Mouse (Mus musculus): ENCODE data around the gene Rtp3. TPM values are rescaled to one million over a fixed set of nuclear protein-coding genes. Genes with fewer than 3 reads are reported as not detected.

Gene Rtp3
- total and polyA plus RNA-seq, 2 experiments from 2014 or later, result not detected

DNA sequence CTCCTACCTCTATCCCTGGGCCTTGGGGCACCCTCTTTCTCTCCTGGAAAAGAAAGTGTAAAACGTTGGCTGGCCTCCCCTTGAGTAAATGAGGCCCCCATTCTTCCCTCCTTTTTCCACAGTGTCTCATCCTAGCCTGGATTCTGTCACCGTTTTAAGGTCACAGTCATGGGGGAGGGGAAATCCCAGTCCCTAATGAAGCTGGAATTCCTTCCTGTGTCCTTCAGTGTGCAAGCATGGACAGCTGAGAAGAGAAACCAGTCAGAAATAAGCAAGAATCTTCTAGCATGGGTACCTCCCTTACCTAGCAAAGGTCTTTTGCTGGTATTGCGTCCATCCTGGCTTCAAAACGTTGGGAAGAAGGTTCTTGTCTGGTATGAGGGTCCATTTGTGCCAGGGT, 1.2 kb downstream of the Rtp3 start:
- no peaks in the 10 kb centered on the region for H3K36me3 ChIP-seq (ENCODE audit: insufficient read depth, low read length)
- H3K9me3 ChIP-seq (ENCODE audit: low read length), result no peaks in the 10 kb centered on the region
- no peak overlapping the region for H3K4me3 ChIP-seq (ENCODE audit: low read depth, low read length)
- H3K4me2 ChIP-seq (ENCODE audit: low read depth, low read length, poor library complexity, severe bottlenecking), result no peak overlapping the region
- H3K27ac ChIP-seq (ENCODE audit: low read depth, low read length), result no peak overlapping the region
- no peak for TF ChIP-seq CTCF (IDR thresholded peaks at IDR 0.05)
- H3K4me1 ChIP-seq (ENCODE audit: insufficient read depth, low read length), result no peaks in the 10 kb centered on the region
- no peaks in the 10 kb centered on the region for H3K27me3 ChIP-seq (ENCODE audit: insufficient read depth, low read length)
- no peak for DNase-seq (ENCODE audit: low spot score)
- no peak for ATAC-seq (ENCODE audit: low FRiP score)
- H3K9ac ChIP-seq (replicated peaks; ENCODE audit: low read length, poor library complexity, severe bottlenecking), result no peak overlapping the region
- WGBS, result 74% methylated on average over 4 of the region's 4 CpGs

DNA sequence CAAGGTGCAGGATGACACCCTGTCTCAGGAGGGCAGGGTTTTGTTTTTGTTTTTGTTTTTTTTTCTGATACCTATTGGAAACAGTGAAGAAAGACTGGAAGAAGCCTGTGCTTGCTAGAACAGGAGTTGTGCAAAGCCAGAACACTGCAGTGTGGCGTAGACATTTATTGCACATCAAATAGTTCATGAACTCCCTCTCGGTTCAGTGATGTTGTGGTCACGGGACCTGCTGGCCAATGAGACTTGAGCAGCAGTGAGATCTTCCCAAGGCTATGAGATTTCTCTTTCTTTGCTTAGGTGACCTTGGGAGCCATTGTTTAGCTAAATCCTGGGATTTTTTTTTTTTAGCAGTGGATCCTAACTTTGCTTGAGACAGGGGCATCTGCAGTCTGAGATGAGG, 2.3 kb downstream of the Rtp3 start:
- no peaks in the 10 kb centered on the region for H3K9me3 ChIP-seq (ENCODE audit: low read length)
- no peak overlapping the region for H3K4me3 ChIP-seq (ENCODE audit: low read depth, low read length)
- ATAC-seq (ENCODE audit: low FRiP score) (no peak), DNase-seq (ENCODE audit: low spot score) (no peak)
- H3K36me3 ChIP-seq (ENCODE audit: insufficient read depth, low read length), result no peaks in the 10 kb centered on the region
- TF ChIP-seq CTCF (IDR thresholded peaks at IDR 0.05), result no peak
- no peak overlapping the region for H3K4me2 ChIP-seq (ENCODE audit: low read depth, low read length, poor library complexity, severe bottlenecking)
- H3K4me1 ChIP-seq (ENCODE audit: insufficient read depth, low read length), result no peaks in the 10 kb centered on the region
- H3K9ac ChIP-seq (replicated peaks; ENCODE audit: low read length, poor library complexity, severe bottlenecking), result no peak overlapping the region
- no peaks in the 10 kb centered on the region for H3K27me3 ChIP-seq (ENCODE audit: insufficient read depth, low read length)
- WGBS, result 78% methylated on average over 3 of the region's 3 CpGs
- no peak overlapping the region for H3K27ac ChIP-seq (ENCODE audit: low read depth, low read length)

DNA sequence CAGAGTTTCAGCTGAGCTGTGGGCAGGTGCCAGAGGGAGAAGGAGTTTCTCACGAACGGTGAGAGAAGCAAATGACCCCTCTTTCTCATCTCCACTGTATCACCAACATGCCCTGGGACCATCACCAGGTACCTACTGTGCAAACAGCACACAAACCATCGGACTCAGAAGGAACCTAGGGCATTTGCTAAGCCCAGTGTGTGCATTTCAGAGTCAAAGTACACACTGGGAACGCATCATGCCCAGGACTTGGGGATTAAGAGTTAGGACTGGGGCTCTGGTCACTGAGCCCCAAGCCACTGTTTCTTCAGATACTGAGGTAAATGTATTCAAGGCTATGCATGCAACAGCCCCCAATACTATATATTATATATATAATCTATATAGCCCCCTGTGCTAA, 3.1 kb downstream of the Rtp3 start:
- Histone ChIP-seq H3K4me2 (ENCODE audit: low read depth, low read length, poor library complexity, severe bottlenecking) (no peak overlapping the region), H3K9ac (replicated peaks; ENCODE audit: low read length, poor library complexity, severe bottlenecking) (no peak overlapping the region), H3K9me3 (ENCODE audit: low read length) (no peaks in the 10 kb centered on the region), H3K4me1 (ENCODE audit: insufficient read depth, low read length) (no peaks in the 10 kb centered on the region), H3K27me3 (ENCODE audit: insufficient read depth, low read length) (no peaks in the 10 kb centered on the region), H3K27ac (ENCODE audit: low read depth, low read length) (no peak overlapping the region), H3K4me3 (ENCODE audit: low read depth, low read length) (no peak overlapping the region), H3K36me3 (ENCODE audit: insufficient read depth, low read length) (no peaks in the 10 kb centered on the region)
- 77% methylated on average over 4 of the region's 4 CpGs for WGBS
- DNase-seq (ENCODE audit: low spot score) (no peak), ATAC-seq (ENCODE audit: low FRiP score) (no peak)
- TF ChIP-seq CTCF (IDR thresholded peaks at IDR 0.05), result no peak

DNA sequence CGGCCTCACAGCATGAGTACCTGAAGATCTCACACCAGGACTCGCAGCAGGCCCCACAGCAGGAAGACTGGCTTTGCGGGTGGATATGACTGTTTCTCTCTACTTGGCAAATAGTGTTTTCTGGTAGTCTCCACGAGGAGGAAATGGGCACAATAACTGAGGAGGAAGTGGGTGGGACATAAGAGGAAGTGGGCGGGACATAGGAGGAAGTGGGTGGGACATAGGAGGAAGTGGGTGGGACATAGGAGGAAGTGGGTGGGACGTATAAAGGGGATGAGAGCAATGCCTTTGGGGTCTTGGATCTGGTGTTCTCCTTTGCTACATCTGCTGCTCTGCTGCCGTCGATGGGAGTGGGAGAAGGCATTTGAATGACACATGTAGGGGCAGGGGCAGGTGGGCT, 4.4 kb downstream of the Rtp3 start:
- Histone ChIP-seq H3K4me2 (ENCODE audit: low read depth, low read length, poor library complexity, severe bottlenecking) (no peak overlapping the region), H3K27me3 (ENCODE audit: insufficient read depth, low read length) (no peaks in the 10 kb centered on the region), H3K9me3 (ENCODE audit: low read length) (no peaks in the 10 kb centered on the region), H3K9ac (replicated peaks; ENCODE audit: low read length, poor library complexity, severe bottlenecking) (no peak overlapping the region), H3K27ac (ENCODE audit: low read depth, low read length) (no peak overlapping the region), H3K36me3 (ENCODE audit: insufficient read depth, low read length) (no peaks in the 10 kb centered on the region), H3K4me1 (ENCODE audit: insufficient read depth, low read length) (no peaks in the 10 kb centered on the region), H3K4me3 (ENCODE audit: low read depth, low read length) (no peak overlapping the region)
- ATAC-seq (ENCODE audit: low FRiP score), result no peak
- WGBS, result 84% methylated on average over 8 of the region's 8 CpGs
- no peak for TF ChIP-seq CTCF (IDR thresholded peaks at IDR 0.05)
- no peak for DNase-seq (ENCODE audit: low spot score)

DNA sequence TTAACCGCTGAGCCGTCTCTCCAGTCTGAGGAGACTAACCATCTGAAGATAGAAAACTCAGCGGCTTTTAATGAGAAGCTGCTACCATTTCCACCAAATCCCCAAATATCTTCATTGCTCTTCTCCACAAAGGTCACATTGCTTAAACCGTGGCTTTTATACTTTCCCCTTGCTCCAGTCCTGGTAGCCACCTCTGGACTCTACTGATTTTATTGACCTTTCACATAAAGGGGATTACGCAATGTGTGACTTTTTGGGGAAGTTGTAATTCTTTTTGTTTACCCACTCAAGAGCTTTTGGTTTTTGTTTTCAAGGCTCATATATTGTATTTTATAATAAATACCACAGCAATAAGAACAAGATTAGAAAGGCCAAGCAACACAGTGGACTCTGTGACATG, 4.8 kb downstream of the Rtp3 start:
- Histone ChIP-seq H3K27ac (ENCODE audit: low read depth, low read length) (no peak overlapping the region), H3K9me3 (ENCODE audit: low read length) (no peaks in the 10 kb centered on the region), H3K4me2 (ENCODE audit: low read depth, low read length, poor library complexity, severe bottlenecking) (no peak overlapping the region), H3K4me3 (ENCODE audit: low read depth, low read length) (no peak overlapping the region), H3K27me3 (ENCODE audit: insufficient read depth, low read length) (no peaks in the 10 kb centered on the region), H3K9ac (replicated peaks; ENCODE audit: low read length, poor library complexity, severe bottlenecking) (no peak overlapping the region), H3K36me3 (ENCODE audit: insufficient read depth, low read length) (no peaks in the 10 kb centered on the region), H3K4me1 (ENCODE audit: insufficient read depth, low read length) (no peaks in the 10 kb centered on the region)
- WGBS, result 92% methylated on average over 5 of the region's 5 CpGs
- DNase-seq (ENCODE audit: low spot score), result no peak
- ATAC-seq (ENCODE audit: low FRiP score), result no peak
- no peak for TF ChIP-seq CTCF (IDR thresholded peaks at IDR 0.05)

DNA sequence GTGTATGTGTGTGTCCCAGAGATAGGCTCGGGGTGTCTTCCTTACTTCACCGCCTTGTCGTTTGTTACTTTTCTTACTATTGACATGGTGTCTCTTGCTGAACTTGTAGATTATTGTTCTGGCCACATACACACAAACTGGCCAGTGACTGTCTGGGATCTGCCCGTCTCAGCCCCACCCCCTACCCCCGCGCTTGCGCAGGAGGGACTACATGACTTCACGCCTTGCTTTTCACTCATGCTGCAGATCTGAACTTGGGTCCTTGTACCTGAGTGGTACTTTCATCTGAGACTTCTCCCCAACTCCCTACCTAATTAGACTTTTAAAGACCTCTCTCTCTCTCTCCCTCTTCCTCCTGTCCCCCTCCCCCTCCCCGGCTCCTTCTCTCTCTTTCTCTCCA, 6.3 kb downstream of the Rtp3 start:
- ATAC-seq (ENCODE audit: low FRiP score) (no peak), DNase-seq (ENCODE audit: low spot score) (no peak)
- Histone ChIP-seq H3K27ac (ENCODE audit: low read depth, low read length) (no peak overlapping the region), H3K4me1 (ENCODE audit: insufficient read depth, low read length) (no peaks in the 10 kb centered on the region), H3K9ac (replicated peaks; ENCODE audit: low read length, poor library complexity, severe bottlenecking) (no peak overlapping the region), H3K9me3 (ENCODE audit: low read length) (no peaks in the 10 kb centered on the region), H3K4me3 (ENCODE audit: low read depth, low read length) (no peak overlapping the region), H3K36me3 (ENCODE audit: insufficient read depth, low read length) (no peaks in the 10 kb centered on the region), H3K27me3 (ENCODE audit: insufficient read depth, low read length) (no peaks in the 10 kb centered on the region), H3K4me2 (ENCODE audit: low read depth, low read length, poor library complexity, severe bottlenecking) (no peak overlapping the region)
- WGBS, result 89% methylated on average over 9 of the region's 9 CpGs
- no peak for TF ChIP-seq CTCF (IDR thresholded peaks at IDR 0.05)

DNA sequence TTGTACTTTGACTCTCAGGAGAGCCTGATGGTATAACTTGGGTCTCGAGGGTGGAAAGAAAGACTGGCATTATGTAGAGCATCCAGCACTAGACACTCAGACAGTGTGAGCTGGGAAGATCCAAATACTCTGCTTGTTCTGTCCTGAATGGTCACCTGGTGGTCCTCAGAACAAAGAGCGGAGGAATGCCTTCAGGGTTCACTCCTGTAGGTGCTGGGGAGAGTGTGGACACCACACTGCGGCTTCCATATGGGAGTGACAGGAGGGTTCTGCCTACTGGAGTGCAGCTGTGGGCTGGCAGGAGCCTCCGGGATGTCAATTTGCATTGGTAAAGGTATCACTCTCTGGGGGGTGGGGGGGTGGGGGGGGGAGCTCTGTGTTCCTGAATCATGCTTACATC, 8.0 kb downstream of the Rtp3 start:
- no peaks in the 10 kb centered on the region for H3K27me3 ChIP-seq (ENCODE audit: insufficient read depth, low read length)
- H3K4me1 ChIP-seq (ENCODE audit: insufficient read depth, low read length), result no peaks in the 10 kb centered on the region
- no peaks in the 10 kb centered on the region for H3K9me3 ChIP-seq (ENCODE audit: low read length)
- H3K36me3 ChIP-seq (ENCODE audit: insufficient read depth, low read length), result no peaks in the 10 kb centered on the region
- no peak overlapping the region for H3K4me2 ChIP-seq (ENCODE audit: low read depth, low read length, poor library complexity, severe bottlenecking)
- DNase-seq (ENCODE audit: low spot score), result no peak
- 60% methylated on average over 4 of the region's 4 CpGs for WGBS
- H3K4me3 ChIP-seq (ENCODE audit: low read depth, low read length), result no peak overlapping the region
- TF ChIP-seq CTCF (IDR thresholded peaks at IDR 0.05), result no peak
- H3K27ac ChIP-seq (ENCODE audit: low read depth, low read length), result no peak overlapping the region
- ATAC-seq (ENCODE audit: low FRiP score), result no peak
- H3K9ac ChIP-seq (replicated peaks; ENCODE audit: low read length, poor library complexity, severe bottlenecking), result no peak overlapping the region
